In the genomic region with DNA sequence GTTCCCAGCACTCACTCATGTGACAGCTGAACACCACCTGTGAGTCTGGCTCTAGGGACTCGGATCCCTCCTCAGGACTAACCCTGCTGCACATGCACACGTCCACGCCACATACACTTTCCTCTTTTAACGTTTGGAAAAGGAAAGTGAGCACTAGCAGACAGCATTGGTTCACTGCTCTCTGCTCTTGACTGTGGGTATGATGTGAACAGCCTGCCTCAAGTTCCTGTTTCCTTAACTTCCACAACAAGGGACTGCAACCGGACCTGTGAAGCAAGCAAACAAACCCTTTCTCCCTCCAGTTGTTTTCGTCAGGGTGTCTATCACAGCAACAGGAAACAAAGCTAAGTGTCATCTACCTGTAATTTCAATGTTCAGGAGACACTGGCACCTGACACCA, we compare ENCODE assay signal across 22 mouse cellular contexts. TPM values are rescaled to one million over a fixed set of nuclear protein-coding genes. Genes with fewer than 3 reads are reported as not detected.
DNase-seq lines count a peak whose midpoint lies in the region; ATAC-seq and TF ChIP-seq lines count a peak whose summit lies in the region.
"Had no signal": no experiment of that assay in that cellular context is flagged by ENCODE, and none has a peak within 500 bp of the region (broad histone marks: within the 10 kb centered on the region; RNA-seq: fewer than 3 reads in every experiment).

No protein-coding gene starts in this region.

- no peak for DNase-seq in spleen, adult 2 months (ENCODE audit: low read depth in 1 of 2, low spot score in 2 of 2)
- DNase-seq in spleen, postnatal 10 days (ENCODE audit: low spot score in 2 of 2), result no peak
- no peak for DNase-seq in hindbrain, embryonic 11.5 days (ENCODE audit: low spot score)
- DNase-seq in left cerebral cortex, postnatal 36 days (ENCODE audit: low spot score in 2 of 2), result no peak
- no peak for DNase-seq in cerebellum, adult 2 months
- DNase-seq: adrenal gland, postnatal 10 days; cerebellum, adult 18-20 months; cerebellum, postnatal 10 days; forebrain, postnatal 0 days; gastrocnemius, adult 2 months; gastrocnemius, postnatal 25 days; heart, adult 2 months had no signal

- TF ChIP-seq CTCF in spleen, adult 2 months (IDR thresholded peaks at IDR 0.05; ENCODE audit: extremely low read depth, insufficient read depth, insufficient read length, insufficient replicate concordance), result no peak
- TF ChIP-seq CTCF in bone marrow macrophage, adult 2 months (IDR thresholded peaks at IDR 0.05; ENCODE audit: low read depth, low read length), result no peak
- no peak for TF ChIP-seq CTCF in cerebellum, adult 2 months (IDR thresholded peaks at IDR 0.05; ENCODE audit: borderline replicate concordance, insufficient read depth, low read depth, low read length)

- H3K36me3 ChIP-seq in spleen, adult 2 months (ENCODE audit: control insufficient read depth, insufficient read depth, low read length), result peaks cover 21% of the 10 kb centered on the region
- peaks cover 12% of the 10 kb centered on the region for H3K36me3 ChIP-seq in hindbrain, embryonic 11.5 days (ENCODE audit: control insufficient read depth, insufficient read depth, low read length)

- H3K4me2 ChIP-seq in hindbrain, embryonic 11.5 days (replicated peaks; ENCODE audit: low read depth, low read length), result no peak overlapping the region
- H3K4me2 ChIP-seq: forebrain, embryonic 13.5 days; heart, embryonic 12.5 days; hindbrain, embryonic 15.5 days had no signal

- H3K9me3 ChIP-seq in hindbrain, embryonic 11.5 days (ENCODE audit: control insufficient read depth, low read length), result no peaks in the 10 kb centered on the region
- H3K9me3 ChIP-seq: embryonic facial prominence, embryonic 10.5 days; forebrain, embryonic 13.5 days; G1E; heart, embryonic 12.5 days; hindbrain, embryonic 10.5 days; hindbrain, embryonic 15.5 days had no signal

- intact Hi-C loops in left cerebral cortex, postnatal 36 days (cut with DNase I), result no loop called here

- H3K27ac ChIP-seq in spleen, adult 2 months (ENCODE audit: insufficient read depth, low read length), result 0 out of 2 replicates have a peak overlapping the region, but pooled peaks have one; percentile 13
- H3K27ac ChIP-seq in bone marrow macrophage, adult 2 months (ENCODE audit: insufficient read depth, low read depth, low read length), result peak overlapping the region; percentile 50
- no peak overlapping the region for H3K27ac ChIP-seq in hindbrain, embryonic 11.5 days (ENCODE audit: low read depth, low read length)
- H3K27ac ChIP-seq in cerebellum, adult 2 months (ENCODE audit: insufficient read depth, low read length), result no peak overlapping the region
- H3K27ac ChIP-seq: embryonic facial prominence, embryonic 10.5 days; forebrain, embryonic 13.5 days; gastrocnemius, adult 2 months; heart, adult 2 months; hindbrain, embryonic 10.5 days; hindbrain, embryonic 15.5 days had no signal

- no peak overlapping the region for H3K9ac ChIP-seq in hindbrain, embryonic 11.5 days (ENCODE audit: low read depth, low read length)
- H3K9ac ChIP-seq: forebrain, embryonic 13.5 days; forebrain, postnatal 0 days; heart, embryonic 12.5 days; hindbrain, embryonic 15.5 days had no signal

- ATAC-seq in megakaryocyte progenitor cell, adult 5-6 weeks (replicated peaks; ENCODE audit: poor library complexity), result peak; percentile 55
- ATAC-seq in hindbrain, embryonic 11.5 days (ENCODE audit: low FRiP score), result no peak
- ATAC-seq: CD4-positive, CD25-positive, alpha-beta regulatory T cell, adult 4 months; forebrain, embryonic 13.5 days; forebrain, postnatal 0 days had no signal

- H3K4me1 ChIP-seq in spleen, adult 2 months (ENCODE audit: control insufficient read depth, insufficient read depth, insufficient read length), result peaks cover 16% of the 10 kb centered on the region; the same call in 1 of the 2 replicates
- peaks cover 35% of the 10 kb centered on the region for H3K4me1 ChIP-seq in bone marrow macrophage, adult 2 months (ENCODE audit: control insufficient read depth, insufficient read depth, low read length)
- no peaks in the 10 kb centered on the region for H3K4me1 ChIP-seq in hindbrain, embryonic 11.5 days (replicated peaks; ENCODE audit: control insufficient read depth, insufficient read depth, low read length)
- peaks cover 2% of the 10 kb centered on the region; the same call in 1 of the 2 replicates for H3K4me1 ChIP-seq in cerebellum, adult 2 months (ENCODE audit: control insufficient read depth, insufficient read depth, low read length)

- no peak for TF ChIP-seq POLR2A in spleen, adult 2 months (IDR thresholded peaks at IDR 0.05; ENCODE audit: low read depth, low read length)
- TF ChIP-seq POLR2A in bone marrow macrophage, adult 2 months (IDR thresholded peaks at IDR 0.05; ENCODE audit: borderline replicate concordance, low read depth, low read length), result no peak
- no peak for TF ChIP-seq POLR2A in cerebellum, adult 2 months (IDR thresholded peaks at IDR 0.05; ENCODE audit: borderline replicate concordance, insufficient read depth, low read length)

- no peak overlapping the region for H3K4me3 ChIP-seq in spleen, adult 2 months (ENCODE audit: extremely low read depth, insufficient read depth, insufficient read length)
- no peak overlapping the region for H3K4me3 ChIP-seq in bone marrow macrophage, adult 2 months (ENCODE audit: insufficient read depth, low read length)
- H3K4me3 ChIP-seq in hindbrain, embryonic 11.5 days (ENCODE audit: low read depth, low read length), result no peak overlapping the region
- no peak overlapping the region for H3K4me3 ChIP-seq in cerebellum, adult 2 months (replicated peaks; ENCODE audit: insufficient read depth, low read depth, low read length)
- H3K4me3 ChIP-seq: embryonic facial prominence, embryonic 10.5 days; forebrain, embryonic 13.5 days; gastrocnemius, adult 2 months; heart, adult 2 months; heart, embryonic 12.5 days; hindbrain, embryonic 10.5 days; hindbrain, embryonic 15.5 days had no signal

- WGBS in spleen, adult 2 months, result 56% methylated on average over 6 of the region's 6 CpGs
- 91% methylated on average over 6 of the region's 6 CpGs for WGBS in hindbrain, embryonic 11.5 days
- WGBS in cerebellum, adult 2 months, result 89% methylated on average over 6 of the region's 6 CpGs

- H3K27me3 ChIP-seq in spleen, adult 2 months (ENCODE audit: control insufficient read depth, insufficient read depth, low read length), result no peaks in the 10 kb centered on the region
- H3K27me3 ChIP-seq in hindbrain, embryonic 11.5 days (ENCODE audit: control insufficient read depth, insufficient read depth, low read length), result no peaks in the 10 kb centered on the region
- no peaks in the 10 kb centered on the region for H3K27me3 ChIP-seq in cerebellum, adult 2 months (ENCODE audit: control insufficient read depth, insufficient read depth, low read length)
- H3K27me3 ChIP-seq: forebrain, embryonic 13.5 days; heart, embryonic 12.5 days; hindbrain, embryonic 15.5 days had no signal

RNA-seq across cellular contexts. Expression of a gene that starts 7.3 kb away (rescaled TPM):
- 119 and 149 TPM in 2 replicates for polyA plus RNA-seq in spleen, adult 2 months (2012; rRNA removed)
- 180 and 183 TPM in 2 replicates for polyA plus RNA-seq in bone marrow macrophage, adult 2 months (2012; ENCODE audit: insufficient read depth, insufficient read length, missing spikeins)
- 84.6 and 97.1 TPM in 2 replicates for total RNA-seq in megakaryocyte progenitor cell, adult 5-6 weeks (2015)
- total RNA-seq in megakaryocyte progenitor cell, adult 5-6 weeks (2017), result 50.8 and 85.5 TPM in 2 replicates
- polyA plus RNA-seq in hindbrain, embryonic 11.5 days (2014; fragmentation: Nextera tagmentation; extraction: Ambion mirVana), result 141 and 151 TPM in 2 replicates
- total RNA-seq in left cerebral cortex, postnatal 36 days (2021), result 10 to 100 TPM; 35.0 to 62.2 TPM
- polyA plus RNA-seq in cerebellum, adult 2 months (2012; rRNA removed), result 82.8 and 86.7 TPM in 2 replicates

RNA-seq across cellular contexts. Expression of a gene that starts 32.0 kb away (rescaled TPM):
- polyA plus RNA-seq in spleen, adult 2 months (2012; rRNA removed), result 189 and 210 TPM in 2 replicates
- polyA plus RNA-seq in bone marrow macrophage, adult 2 months (2012; ENCODE audit: insufficient read depth, insufficient read length, missing spikeins), result 151 and 170 TPM in 2 replicates
- total RNA-seq in megakaryocyte progenitor cell, adult 5-6 weeks (2015), result 486 and 506 TPM in 2 replicates
- total RNA-seq in megakaryocyte progenitor cell, adult 5-6 weeks (2017), result 767 and 797 TPM in 2 replicates
- 847 and 854 TPM in 2 replicates for polyA plus RNA-seq in hindbrain, embryonic 11.5 days (2014; fragmentation: Nextera tagmentation; extraction: Ambion mirVana)
- total RNA-seq in left cerebral cortex, postnatal 36 days (2021), result 100 to 1,000 TPM; 101 to 118 TPM
- 129 and 136 TPM in 2 replicates for polyA plus RNA-seq in cerebellum, adult 2 months (2012; rRNA removed)

RNA-seq across cellular contexts. Expression of a gene that starts 48.7 kb away (rescaled TPM):
- polyA plus RNA-seq in spleen, adult 2 months (2012; rRNA removed), result 27.4 and 58.3 TPM in 2 replicates
- polyA plus RNA-seq in bone marrow macrophage, adult 2 months (2012; ENCODE audit: insufficient read depth, insufficient read length, missing spikeins), result 50.0 and 54.0 TPM in 2 replicates
- total RNA-seq in megakaryocyte progenitor cell, adult 5-6 weeks (2015), result 74.0 and 89.7 TPM in 2 replicates
- total RNA-seq in megakaryocyte progenitor cell, adult 5-6 weeks (2017), result 130 and 137 TPM in 2 replicates
- polyA plus RNA-seq in hindbrain, embryonic 11.5 days (2014; fragmentation: Nextera tagmentation; extraction: Ambion mirVana), result 81.7 and 94.8 TPM in 2 replicates
- 10 to 100 TPM; 72.8 to 77.6 TPM for total RNA-seq in left cerebral cortex, postnatal 36 days (2021)
- 43.7 and 45.8 TPM in 2 replicates for polyA plus RNA-seq in cerebellum, adult 2 months (2012; rRNA removed)

RNA-seq across cellular contexts. Expression of a gene that starts 56.8 kb away (rescaled TPM):
- polyA plus RNA-seq in spleen, adult 2 months (2012; rRNA removed), result 0.18 and 0.28 TPM in 2 replicates
- polyA plus RNA-seq in bone marrow macrophage, adult 2 months (2012; ENCODE audit: insufficient read depth, insufficient read length, missing spikeins), result not detected in 2 replicates
- 0.66 and 0.77 TPM in 2 replicates for total RNA-seq in megakaryocyte progenitor cell, adult 5-6 weeks (2015)
- 0.27 TPM in 1 of 2 replicates, not detected in the other for total RNA-seq in megakaryocyte progenitor cell, adult 5-6 weeks (2017)
- polyA plus RNA-seq in hindbrain, embryonic 11.5 days (2014; fragmentation: Nextera tagmentation; extraction: Ambion mirVana), result 0.34 TPM in 1 of 2 replicates, not detected in the other
- not detected for total RNA-seq in left cerebral cortex, postnatal 36 days (2021)
- polyA plus RNA-seq in cerebellum, adult 2 months (2012; rRNA removed), result not detected in 2 replicates
- total RNA-seq: forebrain, postnatal 0 days; G1E; gastrocnemius, adult 2 months; gastrocnemius, postnatal 25 days had no signal
- polyA plus RNA-seq: CD4-positive, CD25-positive, alpha-beta regulatory T cell, adult 4 months; embryonic facial prominence, embryonic 14.5 days; forebrain, embryonic 13.5 days; forebrain, postnatal 0 days; heart, embryonic 12.5 days; hindbrain, embryonic 15.5 days had no signal

Comparison
In these comparisons a context has a peak if more than half of its experiments do, and no peak if none do; other contexts are left out.
1. H3K27ac ChIP-seq: peak in spleen, adult 2 months (single experiment) and bone marrow macrophage, adult 2 months (single experiment); none in hindbrain, embryonic 11.5 days (single experiment) and cerebellum, adult 2 months (single experiment).